18 mouse cellular contexts compared by ENCODE assay signal in genomic region chr1:136561823-136562222, GRCm38 (mm10).
DNase-seq lines count a peak whose midpoint lies in the region; ATAC-seq and TF ChIP-seq lines count a peak whose summit lies in the region.
"Had no signal": no experiment of that assay in that cellular context is flagged by ENCODE, and none has a peak within 500 bp of the region (broad histone marks: within the 10 kb centered on the region; RNA-seq: fewer than 3 reads in every experiment).

No protein-coding gene starts in this region.

- no peaks in the 10 kb centered on the region for H3K36me3 ChIP-seq in heart, embryonic 15.5 days
- peaks cover 2% of the 10 kb centered on the region; the same call in 1 of the 2 replicates for H3K36me3 ChIP-seq in ES-E14 (ENCODE audit: control insufficient read depth, insufficient read depth, low read length, poor library complexity, severe bottlenecking)
- no peaks in the 10 kb centered on the region for H3K36me3 ChIP-seq in intestine, embryonic 15.5 days
- H3K36me3 ChIP-seq: forebrain, embryonic 15.5 days; limb, embryonic 15.5 days had no signal

- DNase-seq in heart, postnatal 14 days = no peak
- DNase-seq in ES-E14 (ENCODE audit: low read depth, low spot score) = no peak
- DNase-seq in lung, postnatal 36 days = peak; percentile 52
- DNase-seq in thymus, postnatal 14 days = no peak
- no peak for DNase-seq in T-cell, adult 2 months (ENCODE audit: low spot score)
- no peak for DNase-seq in thymus, postnatal 0 days (ENCODE audit: low spot score)
- DNase-seq: adrenal gland, postnatal 10 days; cerebellum, adult 8-10 months; kidney, postnatal 10 days; liver, postnatal 0 days; right cerebral cortex, adult 18-20 months; spleen, adult 18-20 months had no signal

- no peaks in the 10 kb centered on the region for H3K9me3 ChIP-seq in heart, embryonic 15.5 days (replicated peaks)
- no peaks in the 10 kb centered on the region for H3K9me3 ChIP-seq in ES-E14 (ENCODE audit: control insufficient read depth, insufficient read depth, low read depth, low read length)
- H3K9me3 ChIP-seq in intestine, embryonic 15.5 days = no peaks in the 10 kb centered on the region
- H3K9me3 ChIP-seq: forebrain, embryonic 15.5 days; limb, embryonic 15.5 days had no signal

- WGBS in heart, embryonic 15.5 days = 17% methylated on average over 10 of the region's 10 CpGs
- WGBS in intestine, embryonic 15.5 days = 15% methylated on average over 10 of the region's 10 CpGs

- no peak overlapping the region for H3K9ac ChIP-seq in heart, embryonic 15.5 days
- peak overlapping the region; percentile 46; the same call in 1 of the 2 replicates for H3K9ac ChIP-seq in ES-E14 (ENCODE audit: insufficient read depth, low read depth, low read length, poor library complexity, severe bottlenecking)
- H3K9ac ChIP-seq in intestine, embryonic 15.5 days = no peak overlapping the region
- H3K9ac ChIP-seq: forebrain, embryonic 15.5 days; limb, embryonic 15.5 days; liver, postnatal 0 days had no signal

- H3K4me2 ChIP-seq in heart, embryonic 15.5 days = peak overlapping the region; percentile 37
- peak overlapping the region; percentile 6; the same call in 1 of the 2 replicates for H3K4me2 ChIP-seq in intestine, embryonic 15.5 days (replicated peaks)
- H3K4me2 ChIP-seq: forebrain, embryonic 15.5 days; limb, embryonic 15.5 days; midbrain, embryonic 11.5 days had no signal

- intact Hi-C loops in heart, postnatal 14 days (cut with DNase I) = no loop called here

- H3K27ac ChIP-seq in heart, embryonic 15.5 days = peak overlapping the region; percentile 76
- no peak overlapping the region for H3K27ac ChIP-seq in ES-E14 (ENCODE audit: insufficient read depth, low read depth, low read length, poor library complexity, severe bottlenecking)
- no peak overlapping the region for H3K27ac ChIP-seq in intestine, embryonic 15.5 days
- H3K27ac ChIP-seq: forebrain, embryonic 15.5 days; limb, embryonic 15.5 days had no signal

- in situ Hi-C loops in ES-E14 (cut with MboI; ENCODE audit: low sequenced_read_pairs in 2 of 2, unreplicated experiment in 2 of 2) = loop anchor here in 1 of 2 experiments (25.0 kb wide), 1 partner anchor 175 kb away; no protein-coding TSS in a partner anchor

- H3K27me3 ChIP-seq in heart, embryonic 15.5 days = no peaks in the 10 kb centered on the region
- H3K27me3 ChIP-seq in intestine, embryonic 15.5 days (replicated peaks) = no peaks in the 10 kb centered on the region
- H3K27me3 ChIP-seq: forebrain, embryonic 15.5 days; limb, embryonic 15.5 days had no signal

- no peak overlapping the region for H3K4me3 ChIP-seq in heart, embryonic 15.5 days
- H3K4me3 ChIP-seq in ES-E14 (ENCODE audit: insufficient read depth in 1 of 2, low read depth in 1 of 2, low read length in 2 of 2, poor library complexity in 1 of 2, severe bottlenecking in 1 of 2) = no peak overlapping the region
- H3K4me3 ChIP-seq in intestine, embryonic 15.5 days (replicated peaks) = no peak overlapping the region
- H3K4me3 ChIP-seq: erythroblast, embryonic 14.5 days; forebrain, embryonic 15.5 days; limb, embryonic 15.5 days had no signal

- H3K4me1 ChIP-seq in heart, embryonic 15.5 days (replicated peaks) = peaks cover 16% of the 10 kb centered on the region
- H3K4me1 ChIP-seq in ES-E14 (ENCODE audit: control insufficient read depth in 2 of 2, insufficient read depth in 2 of 2, low read length in 2 of 2, poor library complexity in 1 of 2) = peaks cover 2 to 15% of the 10 kb centered on the region in 2 experiments; a peak in 3 of 4 replicates
- 0 out of 2 replicates have a peak, but pooled peaks cover 7% of the 10 kb centered on the region for H3K4me1 ChIP-seq in intestine, embryonic 15.5 days (replicated peaks)

- peak; percentile 50; the same call in 1 of the 2 replicates for ATAC-seq in heart, embryonic 15.5 days (replicated peaks; ENCODE audit: insufficient number of reproducible peaks, insufficient read depth, low FRiP score, low read depth)
- peak; percentile 80 for ATAC-seq in intestine, embryonic 15.5 days
- ATAC-seq: forebrain, embryonic 15.5 days; liver, postnatal 0 days had no signal

TF ChIP-seq in ES-E14, 5 proteins besides CTCF, POLR2A, EP300 and RAD21:
- TF ChIP-seq ZNF384 (IDR thresholded peaks at IDR 0.05; ENCODE audit: low read depth, low read length) = no peak
- TF ChIP-seq CHD2 (IDR thresholded peaks at IDR 0.05; ENCODE audit: low read depth, low read length) = no peak
- TF ChIP-seq MAFK (IDR thresholded peaks at IDR 0.05; ENCODE audit: insufficient read depth, low read depth, low read length) = no peak
- TF ChIP-seq HCFC1 (IDR thresholded peaks at IDR 0.05; ENCODE audit: borderline replicate concordance, insufficient read depth, low read length) = no peak
- no peak for TF ChIP-seq ZC3H11A (IDR thresholded peaks at IDR 0.05; ENCODE audit: borderline replicate concordance, low read depth, low read length)
